Mouse (Mus musculus) layer of hippocampus, adult 2 months (tissue): ENCODE measurements around the gene Aanat. TPM values are rescaled to one million over a fixed set of nuclear protein-coding genes. Genes with fewer than 3 reads are reported as not detected.
A peak's percentile ranks its signal among the peaks of the same experiment; 100 is the strongest.

Experiments used
- DNase-seq, 2 experiments: peaks; one replicate each; pipeline ENCODE4 v3.0.0; 2022; ENCODE audit warnings: low spot score in 2 of 2
- H3K27ac ChIP-seq: fragments of 200-600 bp; 2 replicates; pipeline ENCODE4 v1.8.1; 2022
- H3K4me3 ChIP-seq: fragments of 200-600 bp; 2 replicates; pipeline ENCODE4 v1.8.1; 2022; ENCODE audit warnings: mild to moderate bottlenecking
- CTCF ChIP-seq: fragments of 200-600 bp; conservative IDR thresholded peaks from 2 replicates; pipeline ENCODE4 v1.8.1; 2022; ENCODE audit warnings: antibody characterized with exemption, mild to moderate bottlenecking, moderate library complexity
- total RNA-seq, 2 experiments: library from RNA; stranded (reverse); gene quantifications; 2 replicates each; pipeline ENCODE4 v1.2.3; 2021

The Aanat gene
- total RNA-seq, 2 experiments from 2014 or later, result 0.27 to 1.2 TPM

- no peak for DNase-seq
- no peak for TF ChIP-seq CTCF
- no peak overlapping the region for H3K27ac ChIP-seq
- no peak overlapping the region for H3K4me3 ChIP-seq
Observed at GRCm38 (mm10) chr11:116619156-116619555, 32.9 kb downstream of the Aanat start.

- H3K4me3 ChIP-seq, result no peak overlapping the region
- TF ChIP-seq CTCF, result no peak
- H3K27ac ChIP-seq, result no peak overlapping the region
- DNase-seq, result no peak
Observed at GRCm38 (mm10) chr11:116619561-116619960, 33.3 kb downstream of the Aanat start.

- DNase-seq, result no peak
- H3K27ac ChIP-seq, result no peak overlapping the region
- no peak overlapping the region for H3K4me3 ChIP-seq
- TF ChIP-seq CTCF, result no peak
Observed at GRCm38 (mm10) chr11:116620073-116620472, 33.8 kb downstream of the Aanat start.

GRCm38 (mm10) chr11:116620559-116621253 is 34.5 kb downstream of the Aanat start:
- no peak for DNase-seq
- TF ChIP-seq CTCF, result no peak
- Histone ChIP-seq H3K27ac (no peak overlapping the region), H3K4me3 (no peak overlapping the region)

GRCm38 (mm10) chr11:116621258-116621704 is 35.0 kb downstream of the Aanat start:
- DNase-seq, result peak in 1 of 2 experiments; percentile 40
- H3K4me3 ChIP-seq, result no peak overlapping the region
- TF ChIP-seq CTCF, result no peak
- H3K27ac ChIP-seq, result no peak overlapping the region

- TF ChIP-seq CTCF, result no peak; the same call in 1 of the 2 replicates
- Histone ChIP-seq H3K27ac (peak overlapping the region; percentile 59; the same call in 1 of the 2 replicates), H3K4me3 (peak overlapping the region; percentile 51)
- no peak for DNase-seq
Observed at GRCm38 (mm10) chr11:116623281-116624124, 37.3 kb downstream of the Aanat start.

GRCm38 (mm10) chr11:116624131-116624832 is 38.0 kb downstream of the Aanat start:
- H3K27ac ChIP-seq, result peak overlapping the region; percentile 59; the same call in 1 of the 2 replicates
- TF ChIP-seq CTCF, result no peak; the same call in 1 of the 2 replicates
- DNase-seq, result no peak
- H3K4me3 ChIP-seq, result peak overlapping the region; percentile 51

GRCm38 (mm10) chr11:116625081-116626000 is 39.1 kb downstream of the Aanat start:
- no peak for DNase-seq
- TF ChIP-seq CTCF, result peak; percentile 83
- Histone ChIP-seq H3K4me3 (no peak overlapping the region), H3K27ac (no peak overlapping the region)

GRCm38 (mm10) chr11:116626299-116627071 is 40.3 kb downstream of the Aanat start, which contains the start of gene Rhbdf2:
TSS of gene Rhbdf2 (minus strand) at chr11:116627019.
- H3K27ac ChIP-seq, result no peak within 1 kb of the TSS
- no peak within 1 kb of the TSS for H3K4me3 ChIP-seq
- TF ChIP-seq CTCF, result no peak
- DNase-seq, result no peak

GRCm38 (mm10) chr11:116627072-116628020 is 41.1 kb downstream of the Aanat start:
- H3K27ac ChIP-seq, result no peak overlapping the region
- H3K4me3 ChIP-seq, result no peak overlapping the region
- TF ChIP-seq CTCF, result peak; percentile 56
- DNase-seq, result no peak

- peak; percentile 98 for TF ChIP-seq CTCF
- peak; percentile 82 to 94 for DNase-seq
- Histone ChIP-seq H3K27ac (no peak overlapping the region), H3K4me3 (no peak overlapping the region)
Observed at GRCm38 (mm10) chr11:116628712-116629111, 42.5 kb downstream of the Aanat start.
